Mouse (Mus musculus) bone marrow macrophage, adult 2 months (primary cell): ENCODE results near the gene Mut.

Source experiments
- CTCF ChIP-seq: IDR thresholded peaks from 2 replicates; pipeline ENCODE4 v1.5.1; 2012; ENCODE audit warnings: low read depth, mild to moderate bottlenecking, low read length, moderate library complexity
- POLR2A ChIP-seq: IDR thresholded peaks from 2 replicates; pipeline ENCODE4 v1.6.1; 2012; ENCODE audit warnings: mild to moderate bottlenecking, low read depth, low read length, borderline replicate concordance

- no peak for TF ChIP-seq POLR2A
- no peak for TF ChIP-seq CTCF
Measured at GRCm38 (mm10) chr17:40992102-40992501, 57.6 kb downstream of the Mut start.
